Mouse (Mus musculus) bone marrow, adult 2 months (tissue): ENCODE results near the gene Ccnl1.

Experiments used
- CTCF ChIP-seq: fragments of 200-500 bp; IDR thresholded peaks from 2 replicates; pipeline ENCODE4 v1.5.1; 2011; ENCODE audit warnings: low read length, control low read depth; ENCODE audit not compliant: control insufficient read depth, insufficient read depth
- POLR2A ChIP-seq: fragments of 200-500 bp; IDR thresholded peaks from 2 replicates; pipeline ENCODE4 v1.6.1; 2011; ENCODE audit warnings: low read depth, mild to moderate bottlenecking, control low read depth, low read length, borderline replicate concordance; ENCODE audit not compliant: control insufficient read depth

DNA sequence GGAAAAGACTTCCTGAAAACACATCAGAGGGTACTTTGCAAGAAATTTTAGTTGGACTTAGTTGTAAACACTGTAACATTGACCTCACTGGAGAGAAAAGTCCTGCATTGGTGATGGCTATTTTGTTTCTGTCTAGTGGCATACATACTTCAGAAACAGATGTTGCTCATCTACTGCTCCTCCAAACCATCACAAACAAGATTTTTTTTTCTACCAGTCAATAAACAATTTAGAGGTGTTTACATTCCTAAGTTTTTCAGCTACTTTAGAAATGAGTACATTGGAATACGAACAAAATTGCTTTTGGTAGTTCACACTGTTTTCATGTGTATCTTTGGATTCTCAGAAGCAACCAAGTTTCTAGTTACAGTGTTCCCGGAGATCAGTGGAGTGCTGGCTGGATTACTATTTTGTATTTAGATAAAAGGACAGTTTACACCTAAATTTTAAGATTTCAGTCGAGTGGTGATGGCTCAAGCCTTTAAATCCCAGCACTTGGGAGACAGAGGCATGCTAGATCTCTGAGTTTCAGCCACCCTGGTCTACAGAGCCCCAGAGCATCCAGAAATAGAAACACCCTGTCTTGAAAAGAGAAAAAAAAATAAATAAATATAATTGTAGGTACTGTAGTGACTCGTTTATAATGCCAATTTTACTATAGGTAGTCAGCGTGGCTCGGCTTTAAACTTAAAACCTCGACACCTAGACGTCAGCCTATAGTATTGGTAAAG lies 15.6 kb upstream of the Ccnl1 start:
- TF ChIP-seq CTCF (no peak), POLR2A (no peak)
